Mouse (Mus musculus): ENCODE data around the gene Bcl2.

Bcl2 gene

GRCm38 (mm10) chr1:106664978-106665377, 49.1 kb downstream of the Bcl2 start:
- no peak for DNase-seq

DNA sequence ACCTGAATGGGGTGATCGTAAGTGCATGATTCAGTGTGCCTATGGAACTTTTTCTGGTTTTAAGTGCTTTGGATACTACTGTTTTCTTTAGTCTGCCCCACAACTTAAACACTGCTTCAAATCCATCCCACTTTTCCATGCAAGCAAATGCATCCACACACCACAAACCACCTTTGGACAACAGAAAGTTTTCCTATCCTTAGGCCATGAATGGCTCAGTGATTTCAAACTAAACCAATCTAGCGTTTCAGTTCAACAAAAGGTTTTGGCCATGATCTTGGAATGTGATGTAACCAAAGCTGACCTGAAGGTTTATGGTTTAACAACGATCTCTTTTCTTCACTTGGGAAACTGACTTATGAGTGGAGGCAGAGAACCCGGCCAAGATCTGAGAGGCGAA, 51.6 kb downstream of the Bcl2 start:
- no peak for DNase-seq

DNA sequence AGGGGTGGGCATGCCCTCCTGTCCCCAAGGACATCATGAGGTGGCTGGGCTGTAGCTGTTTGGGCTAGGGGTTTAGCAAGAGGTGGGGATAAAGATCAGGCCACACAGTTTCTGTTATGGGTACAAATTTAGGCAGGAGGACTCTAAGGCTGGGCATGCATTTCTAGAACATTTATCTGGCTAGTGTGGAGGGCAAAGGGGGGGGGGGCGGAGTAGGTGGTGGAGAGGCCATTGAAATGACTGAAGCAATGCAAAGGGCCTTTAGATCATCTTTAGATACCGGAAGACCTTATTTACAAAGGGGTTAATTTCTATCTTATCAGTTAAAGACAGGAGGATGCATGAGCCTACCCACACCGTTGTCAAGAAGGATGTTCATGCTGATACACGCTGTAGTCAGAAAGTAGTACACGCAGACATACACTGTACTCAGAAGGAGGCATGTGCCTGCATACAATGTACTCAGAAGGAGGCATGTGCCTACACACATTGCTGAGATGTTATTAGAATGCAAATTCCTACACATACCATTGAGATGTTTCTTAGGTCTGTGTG, 55.7 kb downstream of the Bcl2 start:
- DNase-seq, result no peak

GRCm38 (mm10) chr1:106656207-106656738, 57.8 kb downstream of the Bcl2 start:
- DNase-seq, result no peak

GRCm38 (mm10) chr1:106654254-106654653, 59.8 kb downstream of the Bcl2 start:
- DNase-seq, result no peak

DNA sequence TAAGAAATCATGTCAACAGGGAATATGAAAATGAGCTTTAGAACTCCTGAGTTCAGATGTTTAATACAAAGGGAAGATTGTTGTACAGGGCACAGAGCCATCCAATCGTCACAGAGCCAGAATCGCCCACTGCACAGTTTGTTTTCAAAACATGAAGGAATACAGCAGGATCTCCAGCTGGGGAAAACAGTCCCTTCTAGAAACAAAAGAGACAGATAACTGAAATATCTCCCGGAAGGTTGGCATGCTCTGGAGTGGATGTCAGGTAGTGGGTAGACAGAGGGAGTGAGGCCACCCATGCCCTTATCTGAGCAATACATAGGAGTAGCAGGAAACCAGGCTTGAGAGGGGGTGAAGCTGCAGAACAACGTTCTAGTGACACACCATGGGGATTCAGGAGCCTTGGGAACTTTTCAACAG, 60.6 kb downstream of the Bcl2 start:
- DNase-seq, result no peak

- DNase-seq, result no peak
These were observed 62.9 kb downstream of the Bcl2 start for GRCm38 (mm10) chr1:106651211-106651610.

DNA sequence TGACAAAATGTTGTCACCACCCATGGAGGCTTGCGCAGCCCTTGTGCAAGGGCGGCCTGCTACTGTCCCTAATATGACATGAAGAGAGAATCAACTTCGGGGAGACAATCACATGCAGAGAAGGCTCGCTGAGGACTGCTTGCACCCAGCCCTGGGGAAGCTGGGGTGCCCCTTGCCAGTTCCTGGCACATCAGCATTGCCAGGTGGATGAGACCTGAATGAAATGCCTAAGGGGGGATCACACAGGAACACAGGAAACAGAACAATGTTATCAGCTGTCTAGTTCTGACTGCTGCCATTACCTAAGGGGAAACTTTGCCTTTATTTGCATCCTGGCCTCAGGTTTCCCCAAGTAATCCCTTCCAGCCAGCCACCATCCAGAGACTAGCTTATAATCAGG, 63.6 kb downstream of the Bcl2 start:
- no peak for DNase-seq

DNA sequence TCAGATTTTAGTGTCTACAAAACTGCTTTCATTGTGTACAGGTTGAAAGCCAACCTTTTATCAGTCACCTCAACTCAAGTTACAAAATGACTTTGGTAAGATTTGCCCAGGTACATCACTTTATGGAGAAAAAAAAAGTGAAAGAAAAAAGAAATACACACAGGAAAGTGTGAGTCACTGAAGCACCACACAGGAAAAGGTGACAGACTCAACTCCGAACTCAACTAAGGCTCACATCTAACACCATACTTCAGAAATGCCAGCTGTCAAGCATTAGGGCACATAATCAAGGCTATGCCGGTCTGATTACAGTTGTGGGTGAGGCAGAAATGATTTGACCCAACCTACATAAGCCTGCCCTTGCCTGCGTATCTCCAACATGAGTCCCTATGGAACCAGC, 66.7 kb downstream of the Bcl2 start:
- DNase-seq, result no peak

GRCm38 (mm10) chr1:106644566-106644965, 69.5 kb downstream of the Bcl2 start:
- DNase-seq, result no peak

GRCm38 (mm10) chr1:106643527-106643926, 70.5 kb downstream of the Bcl2 start:
- DNase-seq, result no peak

- DNase-seq, result no peak
These were observed 73.5 kb downstream of the Bcl2 start for GRCm38 (mm10) chr1:106640577-106640976.

DNA sequence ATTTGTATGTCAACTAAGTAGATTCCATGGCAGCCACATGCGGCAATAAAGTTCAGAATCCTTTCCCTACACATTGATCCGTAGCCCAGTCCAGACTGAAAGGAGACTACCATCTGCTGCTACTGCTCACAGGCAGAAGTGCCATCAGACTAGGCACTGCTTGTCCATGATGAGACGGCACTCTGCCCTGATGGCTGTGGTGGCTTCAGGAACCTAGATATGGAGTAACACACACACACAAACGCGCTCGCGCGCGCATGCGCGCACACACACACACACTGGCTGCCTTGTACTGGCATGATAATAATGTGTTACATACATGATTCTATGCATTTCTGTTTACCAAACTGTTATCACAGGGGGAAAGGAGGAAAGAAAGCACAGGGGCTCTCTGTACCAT, 76.4 kb downstream of the Bcl2 start:
- no peak for DNase-seq

DNA sequence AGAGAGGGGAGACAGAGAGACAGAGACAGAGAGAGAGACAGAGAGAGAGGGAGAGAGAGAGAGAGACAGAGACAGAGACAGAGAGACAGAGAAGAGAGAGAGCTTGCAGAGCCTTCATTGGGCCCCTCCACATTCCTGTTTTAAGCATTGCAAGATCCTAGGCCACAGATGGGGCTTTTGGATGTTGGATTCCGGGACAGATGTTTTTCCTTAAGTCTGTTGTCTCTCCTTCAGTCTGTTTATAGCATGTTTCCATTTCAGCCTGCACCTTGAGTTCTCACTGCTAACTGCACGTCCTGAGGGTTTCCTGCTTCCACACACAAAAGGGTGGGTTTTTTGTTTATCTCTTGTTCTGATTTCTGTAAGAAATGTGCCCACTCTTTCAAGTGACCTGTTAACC, 77.4 kb downstream of the Bcl2 start:
- DNase-seq, result no peak

GRCm38 (mm10) chr1:106633207-106633606, 80.9 kb downstream of the Bcl2 start:
- no peak for DNase-seq

GRCm38 (mm10) chr1:106631869-106632463, 82.1 kb downstream of the Bcl2 start:
- DNase-seq, result no peak

DNA sequence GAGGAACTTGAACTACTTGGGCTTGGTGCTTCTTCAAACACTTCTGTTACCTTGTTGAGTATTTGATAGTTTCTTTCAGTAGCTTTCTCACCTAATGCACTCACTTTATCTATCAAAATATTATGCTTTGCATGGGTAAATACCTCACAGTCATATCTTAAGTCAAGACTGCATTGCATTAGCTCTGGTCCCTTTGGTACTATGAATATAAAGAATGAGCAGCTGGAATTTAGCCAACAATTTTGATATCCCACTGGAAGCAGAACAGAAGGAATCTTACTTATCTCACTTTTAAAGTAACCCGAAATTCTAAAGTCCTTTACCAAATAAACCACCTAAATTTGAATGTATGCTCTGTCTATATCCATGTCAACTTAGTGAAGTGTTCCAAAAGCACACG, 83.1 kb downstream of the Bcl2 start:
- DNase-seq, result no peak

DNA sequence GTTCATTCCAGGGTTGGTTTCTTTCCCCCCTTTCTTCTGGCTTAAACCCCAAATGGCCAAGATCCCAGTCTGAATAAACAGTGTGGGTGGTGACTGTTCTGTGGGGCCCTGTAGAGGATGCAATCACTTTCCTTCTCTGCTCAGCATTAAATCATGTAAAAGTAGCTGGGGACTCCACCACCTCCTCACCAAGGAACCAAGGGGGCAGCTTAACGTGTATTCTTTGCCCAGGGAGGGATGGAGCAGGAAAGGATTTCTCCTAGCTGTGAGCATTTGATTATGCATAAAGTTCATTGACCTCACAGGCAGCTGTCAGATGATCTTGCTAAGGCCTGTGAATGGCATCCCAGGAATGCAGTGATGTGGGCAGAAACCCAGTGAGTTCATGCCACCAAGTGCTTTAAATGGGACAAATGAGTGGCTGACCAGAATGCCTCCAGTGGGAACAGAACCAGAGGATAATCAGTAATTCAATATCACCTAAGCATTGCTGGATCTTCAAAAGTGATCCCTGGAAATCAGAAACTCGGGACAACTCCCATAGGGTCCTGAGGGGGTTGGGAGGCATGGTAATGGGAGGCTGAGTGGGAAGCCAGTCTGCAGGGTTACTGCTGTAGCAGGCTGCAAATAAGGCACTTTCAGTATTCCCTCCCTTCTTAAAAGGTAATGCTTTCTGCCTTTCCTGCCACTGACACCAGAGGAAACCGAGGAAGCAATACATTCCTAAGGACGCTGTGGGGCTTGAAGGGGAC, 84.0 kb downstream of the Bcl2 start:
- DNase-seq, result peak; percentile 63

DNA sequence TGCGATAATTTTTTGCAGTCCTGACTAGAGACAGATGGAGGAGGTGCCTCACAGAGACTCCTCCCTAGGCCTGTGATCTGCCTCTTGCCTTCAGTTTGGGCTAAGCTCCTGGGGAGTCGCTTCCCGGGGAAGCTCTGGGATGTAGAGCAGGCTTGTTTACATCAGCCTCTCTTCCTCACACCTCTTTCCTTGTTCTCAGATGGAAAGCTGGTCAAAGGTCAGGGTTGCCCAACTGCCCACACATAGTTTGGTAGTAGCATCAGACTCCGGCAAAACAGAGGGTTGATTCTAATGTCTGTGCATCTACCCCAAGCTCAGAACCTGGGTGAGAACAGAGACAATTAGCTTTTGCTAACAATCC, 84.6 kb downstream of the Bcl2 start:
- peak; percentile 72 for DNase-seq

DNA sequence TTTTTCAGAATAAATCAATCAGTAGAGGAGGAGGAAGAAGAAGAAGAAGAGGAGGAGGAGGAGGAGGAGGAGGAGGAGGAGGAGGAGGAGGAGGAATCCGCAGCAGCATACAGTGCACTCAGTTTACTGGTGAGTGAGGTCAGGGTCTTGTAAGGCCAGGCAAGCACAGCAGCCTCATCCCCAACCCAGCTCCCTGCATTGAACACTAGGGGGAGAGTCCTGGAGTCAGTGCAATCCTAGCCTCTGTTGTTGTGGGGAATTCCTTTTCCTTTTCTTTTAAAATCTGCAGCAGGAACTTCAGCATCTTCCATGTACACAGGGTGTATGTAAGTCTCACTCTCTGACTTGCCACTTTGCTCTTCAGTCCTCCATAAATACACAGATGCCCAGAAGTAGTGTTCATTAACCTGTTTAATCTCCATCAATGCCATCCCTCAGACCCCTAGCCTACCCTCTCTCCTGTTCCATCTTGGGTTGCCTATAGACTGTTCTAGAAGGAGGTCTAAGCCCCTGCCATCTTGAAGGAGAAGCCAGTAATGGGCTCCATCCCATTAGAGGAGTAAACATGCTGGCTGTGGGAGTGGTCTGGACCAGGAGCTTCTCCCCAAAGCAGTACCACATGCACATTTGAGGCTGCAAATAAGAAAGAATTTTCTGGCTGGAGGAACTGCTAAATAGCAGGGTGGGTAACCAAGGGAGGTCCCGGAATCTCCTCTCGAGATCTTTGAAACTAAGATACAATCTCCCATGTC, 85.2 kb downstream of the Bcl2 start:
- peak; percentile 41 for DNase-seq

GRCm38 (mm10) chr1:106628279-106628678, 85.8 kb downstream of the Bcl2 start:
- DNase-seq, result no peak

DNA sequence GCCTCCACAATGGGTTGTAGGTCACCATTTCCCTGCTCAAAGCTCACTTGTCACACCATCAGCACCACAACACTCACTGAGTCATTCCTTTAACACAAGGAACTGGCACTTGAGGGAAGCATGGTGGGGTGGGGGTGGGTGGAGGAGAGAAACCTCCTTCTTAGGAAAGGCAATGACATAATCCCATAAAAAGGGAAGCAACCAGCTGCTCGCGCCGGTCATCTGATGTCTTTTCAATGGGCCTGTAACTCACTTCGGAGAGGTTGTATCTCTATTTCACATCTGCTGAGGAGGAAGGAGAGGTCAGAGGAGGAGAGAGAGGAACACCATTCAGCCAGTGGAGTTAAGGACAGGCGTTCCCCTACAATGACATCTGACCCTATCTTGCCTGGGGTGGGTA, 86.8 kb downstream of the Bcl2 start:
- DNase-seq, result peak; percentile 62

GRCm38 (mm10) chr1:106620174-106620931, 93.7 kb downstream of the Bcl2 start:
- no peak for DNase-seq

Data from lung, postnatal 36 days (tissue).